Mouse (Mus musculus) CD4-positive naive resting alpha-beta T cell, adult 57 days (primary cell): Measurements from ENCODE around the gene H2al2a. TPM values are rescaled to one million over a fixed set of nuclear protein-coding genes. Genes with fewer than 3 reads are reported as not detected.

Experiments used
- total RNA-seq: library from RNA; stranded (reverse); gene quantifications from one replicate; pipeline ENCODE4 v1.2.4, GENCODE M21; 2023

The H2al2a gene
- total RNA-seq, result not detected

DNA sequence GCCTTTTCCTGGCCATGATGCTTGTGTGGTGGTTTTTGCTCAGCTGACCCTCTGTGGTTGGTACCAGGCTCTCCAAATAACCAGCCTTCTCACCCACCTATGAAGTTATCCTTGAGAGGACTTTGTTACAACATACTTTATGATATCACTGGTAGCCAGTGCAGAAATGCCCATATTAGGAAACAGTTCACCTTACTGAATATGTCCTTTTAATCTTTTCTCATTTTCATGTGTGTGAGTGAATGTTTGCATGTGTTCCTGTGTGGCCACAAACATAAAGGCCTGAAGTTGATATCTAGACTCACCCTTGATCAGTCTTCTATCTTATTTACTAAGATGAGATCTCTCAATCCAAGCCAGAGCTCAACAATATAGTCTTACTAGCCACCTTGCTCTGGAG, at the start of gene H2al2a:
Gene H2al2a (minus strand): TSS at position 101 of the 400 bp plus-strand sequence.

DNA sequence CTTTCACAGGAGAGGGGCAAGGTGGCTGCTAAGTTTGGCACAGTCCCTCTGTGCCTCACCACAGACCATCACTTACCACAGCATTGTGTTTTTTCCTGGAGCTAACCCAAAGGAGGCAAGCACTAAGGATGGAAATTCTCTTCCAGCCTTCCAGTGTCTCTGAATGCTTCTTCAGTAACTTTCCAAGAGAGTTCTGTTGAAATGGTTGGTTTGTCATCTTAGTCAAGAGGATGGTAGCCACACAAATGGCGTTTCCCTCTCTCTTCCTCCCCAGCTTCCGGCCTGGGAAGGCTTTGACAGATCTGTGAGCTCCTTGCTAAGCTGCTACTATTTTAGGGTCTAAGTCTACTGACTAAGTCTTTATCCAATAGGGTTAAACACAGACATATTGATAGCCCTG, 40.7 kb upstream of the H2al2a start, which contains the start of gene A930004D18Rik:
Gene A930004D18Rik (minus strand): TSS at position 247 of the 400 bp plus-strand sequence.

Other genes with a start within 250 kb of the H2al2a start
- not detected for gene A930004D18Rik, start 40.8 kb upstream of the H2al2a start, total RNA-seq
- not detected for gene Skida1, start 52.1 kb upstream of the H2al2a start, total RNA-seq
- 117 TPM for gene Mllt10, start 58.3 kb upstream of the H2al2a start, total RNA-seq